Mouse (Mus musculus) skeletal muscle tissue, adult 2 months (tissue): ENCODE measurements at regions not wholly inside any gene's neighbourhood (a gene's known extent, or its start where the extent isn't known, plus 50 kb on each side); places are given as distances from the start of the nearest gene placed in this dataset.

ENCODE experiments used
- DNase-seq: peaks from one replicate; pipeline ENCODE4 v3.0.0-alpha.2; 2012; ENCODE audit warnings: low read depth, low spot score

DNA sequence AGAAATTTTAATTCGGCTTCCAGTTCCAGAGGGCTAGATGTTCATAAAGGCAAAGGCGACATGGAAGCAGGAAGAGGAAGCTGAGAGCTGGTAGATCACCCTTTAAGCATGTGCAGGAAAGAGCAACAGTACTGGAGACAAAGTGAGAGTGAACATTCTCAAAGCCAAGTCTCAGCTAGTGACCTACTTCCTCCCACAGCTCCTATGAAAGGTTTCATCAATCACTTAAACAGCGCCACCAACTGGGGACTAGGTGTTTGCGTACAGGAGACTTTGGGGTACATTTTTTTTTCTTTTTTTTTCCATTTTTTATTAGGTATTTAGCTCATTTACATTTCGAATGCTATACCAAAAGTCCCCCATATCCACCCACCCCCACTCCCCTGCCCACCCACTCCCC, 61.7 kb upstream of the Gucy1a1 start:
- DNase-seq, result no peak
